Mouse (Mus musculus) cerebellum, adult 2 months (tissue): Measurements from ENCODE around the gene Aqp2.

Experiments used
- CTCF ChIP-seq: fragments of 200-500 bp; IDR thresholded peaks from 2 replicates; pipeline ENCODE4 v1.5.1; 2011; ENCODE audit warnings: low read depth, mild to moderate bottlenecking, control low read depth, low read length, moderate library complexity, borderline replicate concordance; ENCODE audit not compliant: insufficient read depth
- POLR2A ChIP-seq: fragments of 200-500 bp; IDR thresholded peaks from 2 replicates; pipeline ENCODE4 v1.6.1; 2011; ENCODE audit warnings: low read length, control low read depth, borderline replicate concordance; ENCODE audit not compliant: insufficient read depth

DNA sequence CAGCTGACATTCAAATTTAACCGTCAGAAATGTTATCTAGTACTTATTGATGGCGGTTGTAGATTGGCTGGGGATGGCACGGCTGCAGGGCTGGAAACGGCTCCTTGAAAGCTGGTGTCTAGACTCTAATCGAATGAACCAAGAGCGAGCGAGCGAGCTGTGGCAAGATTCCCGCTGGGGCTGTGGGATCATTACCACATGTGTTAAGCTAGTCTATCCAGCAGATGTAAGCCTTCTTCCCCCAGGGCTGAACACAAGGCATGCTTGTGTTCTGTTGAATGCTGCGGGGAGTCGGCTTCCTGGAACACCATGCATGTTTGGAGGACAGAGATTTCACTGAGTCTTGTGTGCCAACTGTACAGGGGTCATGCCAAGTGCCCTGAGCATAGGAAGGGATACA is 32.3 kb upstream of the Aqp2 start:
- TF ChIP-seq CTCF (no peak), POLR2A (no peak)
